Mouse (Mus musculus): ENCODE data around the gene Trim43a.

GRCm38 (mm10) chr9:88558146-88558545, 22.5 kb upstream of the Trim43a start:
- no peak for TF ChIP-seq TAL1 (IDR thresholded peaks at IDR 0.05; ENCODE audit: low read length)
- no peak for TF ChIP-seq GATA1 (IDR thresholded peaks at IDR 0.05; ENCODE audit: low read length)
